Mouse (Mus musculus): Measurements from ENCODE around the gene Ppm1h. TPM values are rescaled to one million over a fixed set of nuclear protein-coding genes. Genes with fewer than 3 reads are reported as not detected.

Gene Ppm1h
- total RNA-seq, 1 experiment from 2014 or later: 39.7 TPM

DNA sequence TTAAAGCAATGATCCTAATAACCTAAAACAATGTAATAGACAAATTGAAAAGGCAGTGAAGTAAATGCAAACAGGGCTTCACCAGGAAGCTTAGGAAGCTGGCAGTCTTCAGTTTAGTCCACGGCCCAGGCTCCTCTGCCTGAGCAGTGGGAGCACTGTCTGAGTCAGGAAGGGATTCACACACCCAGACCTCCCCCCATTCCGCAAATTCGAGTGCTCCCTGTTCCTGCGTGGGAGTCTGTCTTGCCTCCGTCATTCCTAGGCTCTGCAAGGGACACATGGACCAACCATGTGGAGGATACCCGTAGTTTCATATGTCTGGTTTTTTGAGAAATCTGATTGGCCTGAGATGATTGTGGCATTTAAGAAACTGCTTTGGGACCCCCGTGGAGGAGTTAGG lies 67.6 kb downstream of the Ppm1h start:
- DNase-seq: no peak

DNA sequence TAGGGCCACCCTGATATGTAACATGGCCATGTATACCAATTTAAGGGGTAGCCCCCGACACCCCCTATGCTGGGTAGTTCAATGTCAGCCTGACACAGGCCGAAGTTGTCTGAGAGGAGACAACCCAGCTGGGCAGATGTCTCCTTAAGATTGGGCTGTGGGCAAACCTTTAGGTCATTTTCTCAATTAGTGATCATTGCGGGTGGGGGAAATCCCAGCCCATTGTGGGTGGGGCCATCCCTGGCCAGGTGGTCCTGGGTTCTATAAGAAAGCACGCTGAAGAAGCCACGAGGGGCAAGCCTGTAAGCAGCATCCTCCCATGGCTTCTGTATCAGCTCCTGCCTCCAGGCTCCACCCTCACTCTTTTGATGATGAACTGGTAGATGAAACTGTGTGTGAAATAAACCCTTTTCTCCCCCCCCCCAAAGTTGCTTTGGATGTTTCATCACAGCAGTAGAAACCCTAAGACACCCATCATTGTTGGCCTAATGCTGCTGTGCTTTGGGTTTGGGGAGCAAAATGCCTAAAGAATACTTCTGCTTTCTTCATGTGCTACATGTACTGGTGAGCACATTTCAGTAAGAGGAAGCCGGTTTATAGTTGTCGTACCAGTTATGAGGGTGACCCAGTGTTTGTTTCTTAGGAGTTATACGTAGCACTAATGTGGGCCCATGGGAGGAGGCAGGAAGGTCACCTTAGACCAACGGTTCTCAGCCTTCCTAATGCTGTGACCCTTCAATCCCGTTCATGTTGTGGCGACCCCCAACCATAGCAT lies 68.8 kb downstream of the Ppm1h start:
- no peak for DNase-seq

- DNase-seq: peak; percentile 25
Measured at GRCm38 (mm10) chr10:122748361-122748951, 69.9 kb downstream of the Ppm1h start.

GRCm38 (mm10) chr10:122749071-122749470 lies 70.5 kb downstream of the Ppm1h start:
- no peak for DNase-seq

DNA sequence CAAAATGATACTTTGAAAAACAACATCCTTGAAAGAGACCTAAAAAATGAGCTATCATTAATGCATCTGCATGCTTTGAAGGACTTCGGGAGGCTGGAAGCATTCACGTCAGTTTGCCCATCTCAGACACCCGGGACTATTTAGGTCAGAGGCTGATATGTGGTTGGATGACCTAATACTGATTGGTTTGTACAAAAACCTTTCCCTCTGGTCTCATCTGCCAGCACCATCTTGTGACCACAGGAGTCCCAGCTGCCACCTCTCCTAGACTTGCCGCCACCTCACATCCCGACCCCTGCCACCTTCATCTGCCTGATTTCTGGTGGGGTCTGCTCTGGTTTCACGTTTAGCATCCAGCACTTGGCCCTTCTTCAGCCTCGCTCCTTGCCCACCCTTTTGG lies 71.3 kb downstream of the Ppm1h start:
- no peak for DNase-seq

- DNase-seq: no peak
Measured at GRCm38 (mm10) chr10:122752950-122753923, 74.7 kb downstream of the Ppm1h start.

GRCm38 (mm10) chr10:122753924-122754307 lies 75.4 kb downstream of the Ppm1h start:
- DNase-seq: no peak

DNA sequence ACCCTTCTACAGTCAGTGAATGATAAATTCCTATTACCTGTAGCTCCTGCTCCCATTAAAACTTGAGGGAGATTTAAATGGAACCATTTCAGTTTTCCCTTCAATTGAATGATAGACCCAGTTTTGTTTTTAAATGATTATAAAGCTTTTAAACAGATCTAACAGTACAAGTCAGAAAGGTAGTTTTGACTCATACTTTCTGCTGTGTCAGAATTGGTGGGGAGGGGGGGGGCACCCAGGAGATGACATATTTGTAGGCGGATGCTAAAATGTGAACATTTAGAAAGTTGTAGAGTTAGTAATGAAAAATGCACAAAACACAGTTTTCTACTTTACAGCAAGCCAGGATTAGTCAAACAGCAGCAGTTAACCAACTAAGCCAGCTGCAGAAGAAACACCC lies 76.4 kb downstream of the Ppm1h start:
- no peak for DNase-seq

GRCm38 (mm10) chr10:122756879-122757530 lies 78.4 kb downstream of the Ppm1h start:
- no peak for DNase-seq

GRCm38 (mm10) chr10:122757727-122758126 lies 79.2 kb downstream of the Ppm1h start:
- DNase-seq: no peak

GRCm38 (mm10) chr10:122758346-122758745 lies 79.8 kb downstream of the Ppm1h start:
- no peak for DNase-seq

DNA sequence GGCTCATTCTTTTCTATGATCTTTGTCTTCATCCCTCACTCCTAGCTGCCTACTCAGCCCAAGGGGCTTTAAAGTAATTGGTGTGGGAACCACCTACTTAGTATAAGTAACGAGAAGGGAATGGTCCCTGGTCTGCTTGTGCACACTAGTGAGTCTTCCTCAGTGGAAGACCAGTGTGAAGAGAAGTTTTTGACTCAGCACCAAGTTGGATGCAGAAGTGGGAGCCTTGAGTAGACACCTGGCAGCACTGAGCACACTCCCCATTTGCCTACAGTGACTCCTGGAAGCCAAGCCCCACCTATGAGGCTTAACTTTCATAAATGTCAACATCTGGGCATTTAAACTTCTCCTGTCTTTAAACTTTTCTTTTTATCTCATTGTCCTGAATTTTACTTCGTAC lies 81.2 kb downstream of the Ppm1h start:
- no peak for DNase-seq

DNA sequence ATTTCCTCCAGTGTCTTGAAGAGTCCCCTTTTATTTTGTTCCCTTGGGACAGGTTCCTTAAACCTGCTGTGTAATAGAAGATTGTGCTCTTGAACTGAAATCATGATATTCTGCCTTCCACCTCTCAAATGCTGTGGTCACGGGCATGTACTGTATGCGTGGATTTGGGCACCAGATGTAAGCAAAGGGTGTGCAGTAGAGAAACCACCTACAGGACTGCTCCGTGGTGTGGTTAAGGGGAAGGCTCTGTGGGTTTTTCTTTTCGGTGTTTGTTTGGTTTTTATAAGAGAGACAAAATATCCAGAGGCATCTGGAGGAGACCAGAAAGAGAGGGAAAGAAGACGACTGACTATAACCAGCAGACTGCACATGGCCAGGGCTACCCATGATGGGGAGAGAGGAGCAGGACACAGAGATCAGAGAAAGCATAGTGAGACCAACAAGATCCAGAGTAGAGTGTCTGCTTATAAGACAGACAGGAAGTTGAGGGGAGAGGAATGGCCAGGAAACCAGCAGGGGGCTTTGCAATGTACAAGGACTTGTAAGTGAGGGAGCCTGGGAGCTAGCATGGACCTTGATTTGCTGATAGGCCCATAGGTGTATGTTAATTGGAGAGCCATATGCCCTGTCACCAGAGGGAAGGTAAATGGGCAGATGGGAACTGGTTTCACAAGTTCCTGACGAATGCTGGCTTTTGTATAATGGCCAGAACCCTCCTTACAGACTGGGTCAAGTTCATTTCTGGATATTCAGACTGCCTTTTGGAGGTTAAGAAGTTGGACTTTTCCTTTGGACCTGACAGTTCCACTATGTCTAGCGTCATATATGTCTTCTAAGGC lies 82.1 kb downstream of the Ppm1h start:
- no peak for DNase-seq

DNA sequence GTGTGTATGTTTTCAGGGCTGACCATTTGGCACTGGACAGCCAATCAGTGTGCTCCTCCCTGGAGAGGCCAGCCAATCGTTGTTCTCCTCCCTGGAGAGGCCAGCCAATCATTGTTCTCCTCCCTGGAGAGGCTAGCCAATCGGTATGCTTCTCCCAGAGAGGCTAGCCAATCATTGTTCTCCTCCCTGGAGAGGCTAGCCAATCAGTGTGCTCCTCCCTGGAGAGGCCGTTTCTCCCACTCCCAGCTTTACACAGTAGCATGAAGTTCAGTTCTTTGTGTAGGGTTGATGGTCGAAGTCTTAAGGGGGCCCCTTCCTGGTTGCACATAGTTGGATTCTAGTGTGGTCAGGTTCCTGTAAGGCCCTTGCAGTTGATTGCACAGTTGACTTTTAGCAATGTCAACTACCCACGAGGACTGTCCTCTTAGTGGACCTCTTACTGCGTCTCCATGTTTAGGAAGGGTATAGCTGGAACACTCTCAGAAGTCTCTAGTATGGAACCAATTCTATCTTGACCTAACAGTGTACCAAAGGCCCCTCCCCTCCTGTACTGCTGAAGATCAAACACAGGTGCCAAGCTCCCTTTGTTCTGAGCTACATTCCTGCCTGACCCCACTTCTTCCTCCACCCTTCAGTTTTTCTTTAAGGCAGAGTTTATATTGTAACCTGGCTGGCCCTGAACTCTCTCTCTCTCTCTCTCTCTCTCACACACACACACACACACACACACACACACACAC lies 84.4 kb downstream of the Ppm1h start:
- DNase-seq: no peak

GRCm38 (mm10) chr10:122763596-122763995 lies 85.0 kb downstream of the Ppm1h start:
- no peak for DNase-seq

DNA sequence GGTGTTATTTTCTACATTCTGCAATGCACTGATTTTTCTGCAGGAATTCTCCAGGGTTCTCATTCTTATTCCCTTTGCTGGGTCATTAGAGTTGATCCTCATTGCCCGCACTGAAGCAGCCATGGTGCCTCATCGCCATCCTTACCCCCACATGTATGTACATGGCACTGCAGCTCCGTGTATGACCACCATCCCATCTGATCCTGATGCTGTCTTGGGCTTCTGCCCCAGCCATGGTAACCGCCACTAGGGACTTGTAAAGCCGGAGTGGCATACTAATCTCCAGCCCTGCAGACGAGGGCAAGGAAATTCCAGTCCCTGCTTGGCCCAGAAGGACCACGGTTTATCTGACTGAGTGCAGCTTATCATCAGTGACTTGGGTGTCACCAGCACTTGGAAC lies 86.1 kb downstream of the Ppm1h start:
- DNase-seq: no peak

GRCm38 (mm10) chr10:122765521-122765920 lies 87.0 kb downstream of the Ppm1h start:
- no peak for DNase-seq

- DNase-seq: no peak
Measured at GRCm38 (mm10) chr10:122765992-122766391, 87.4 kb downstream of the Ppm1h start.

DNA sequence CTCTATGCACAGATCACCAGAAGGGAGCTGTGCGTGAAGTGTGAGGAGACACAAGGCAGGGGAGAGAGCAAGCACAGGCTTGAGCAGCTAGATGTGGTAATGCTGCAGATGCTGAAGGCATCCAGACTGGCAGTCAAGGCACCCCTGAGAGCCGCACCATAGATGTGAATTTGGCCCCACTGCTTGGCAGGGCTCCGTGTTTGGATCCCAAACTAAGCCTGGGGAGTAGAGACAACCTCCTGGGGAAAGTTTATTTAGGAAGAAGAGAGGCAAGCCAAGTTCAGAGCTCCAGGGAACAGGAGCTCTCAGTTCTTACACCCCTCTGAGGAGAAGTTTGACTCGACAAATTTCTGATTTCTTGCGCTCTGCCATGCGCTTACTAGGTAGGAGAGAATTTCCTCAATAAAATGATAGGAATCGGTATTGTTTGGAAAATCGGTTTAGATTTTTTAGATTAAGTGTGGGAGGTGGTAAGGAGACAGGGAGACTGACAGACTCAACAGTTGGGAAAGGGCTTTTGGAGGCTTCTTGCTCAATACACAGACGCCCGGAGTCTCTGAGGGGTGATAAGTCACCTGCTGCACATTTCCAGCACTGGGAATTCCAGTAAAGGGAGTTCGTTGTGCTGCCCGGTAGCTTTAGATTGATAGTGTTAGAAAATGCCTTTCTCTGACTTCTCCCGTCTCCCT lies 89.8 kb downstream of the Ppm1h start:
- DNase-seq: no peak

GRCm38 (mm10) chr10:122768893-122769341 lies 90.4 kb downstream of the Ppm1h start:
- no peak for DNase-seq

Measured in adrenal gland, postnatal 25 days (tissue).